Mouse (Mus musculus) fat pad, adult 2 months (tissue): ENCODE results near the gene Klhdc7a.

Experiments
- DNase-seq: peaks from one replicate; pipeline ENCODE4 v3.0.0-alpha.2; 2011; ENCODE audit warnings: low read depth, low spot score; ENCODE audit errors: extremely low read depth

The Klhdc7a gene

DNA sequence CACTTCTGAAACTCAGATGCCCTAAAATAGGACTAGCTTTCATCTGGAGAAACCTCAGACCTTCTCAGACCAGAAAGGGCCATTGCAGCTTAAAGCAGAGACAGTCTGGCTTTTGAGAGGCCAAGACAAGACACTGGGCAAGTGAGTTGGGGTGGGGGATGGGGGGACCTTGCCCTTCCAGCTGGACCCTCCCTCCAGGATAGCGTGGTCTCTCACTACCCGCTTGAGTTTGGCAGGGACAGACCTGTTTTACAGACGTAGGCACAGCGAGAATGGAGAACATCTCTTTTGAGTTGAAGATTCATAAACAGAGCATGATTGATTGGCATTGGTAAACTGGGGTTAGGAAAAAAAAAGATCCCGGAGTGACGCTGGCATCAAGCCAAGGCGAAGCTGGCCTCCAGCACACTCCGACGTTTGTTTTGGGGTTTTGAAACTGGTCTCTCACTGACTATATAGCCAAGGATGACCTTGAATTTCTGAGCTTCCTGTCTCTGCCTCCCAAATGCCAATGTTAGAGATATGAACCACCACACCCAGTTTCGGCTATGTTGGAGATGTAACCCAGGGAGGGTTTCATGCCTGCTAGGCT, 7.0 kb downstream of the Klhdc7a start:
- no peak for DNase-seq

DNA sequence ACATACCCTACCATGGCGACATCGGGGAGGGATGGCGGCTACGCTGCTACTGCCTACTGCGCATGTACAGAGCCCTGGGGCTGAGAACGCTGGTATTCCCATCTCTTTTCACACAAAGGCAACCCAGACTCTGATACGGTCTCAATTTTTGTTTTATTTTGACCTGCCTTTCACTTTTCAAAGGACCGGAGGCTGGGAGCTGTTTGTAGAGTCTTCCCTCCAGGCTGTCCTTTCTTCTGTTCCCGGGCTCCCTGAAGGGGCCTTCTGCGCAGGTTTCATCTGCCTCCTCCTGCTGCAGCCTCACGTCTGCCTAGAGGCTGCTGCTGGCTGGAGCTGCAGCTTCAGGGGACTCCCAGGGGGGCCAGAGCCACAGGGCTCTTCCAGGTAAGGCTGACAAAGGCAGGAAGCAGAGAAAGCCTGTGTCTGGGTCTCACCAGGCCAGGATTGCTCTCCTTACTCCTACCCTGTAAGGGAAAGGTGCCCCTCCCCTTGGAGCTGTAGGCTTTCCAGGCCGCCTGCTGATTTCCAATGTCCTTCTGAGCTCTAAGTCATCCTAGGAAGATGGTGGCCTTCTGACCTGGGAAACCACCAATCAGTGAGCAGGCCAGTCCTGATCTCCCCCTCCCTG, 7.6 kb downstream of the Klhdc7a start:
- no peak for DNase-seq

DNA sequence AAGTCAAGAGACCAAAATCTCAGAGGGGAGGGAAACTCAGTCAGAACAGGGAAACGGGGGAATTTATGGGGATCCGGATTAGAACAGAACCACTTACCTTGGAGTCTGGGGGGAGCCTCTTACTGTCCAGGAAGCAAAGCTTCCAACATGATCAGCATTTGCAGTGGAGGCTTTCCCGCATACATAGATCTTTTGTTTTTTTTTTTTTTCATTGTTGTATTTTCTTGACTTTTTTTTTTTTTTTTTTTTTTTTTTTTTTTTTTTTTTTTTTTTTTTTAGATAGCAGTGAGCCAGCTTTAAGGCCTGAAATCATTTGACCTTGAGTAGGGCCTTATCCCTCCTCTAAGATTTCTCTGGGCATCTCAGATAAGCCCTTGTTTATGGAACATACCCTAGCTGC, 8.6 kb downstream of the Klhdc7a start:
- DNase-seq = no peak

- DNase-seq = no peak
Observed at GRCm38 (mm10) chr4:139950876-139951485, 16.8 kb downstream of the Klhdc7a start.

GRCm38 (mm10) chr4:139950431-139950848, 17.4 kb downstream of the Klhdc7a start:
- DNase-seq = no peak

- no peak for DNase-seq
Observed at GRCm38 (mm10) chr4:139948591-139948990, 19.2 kb downstream of the Klhdc7a start.

DNA sequence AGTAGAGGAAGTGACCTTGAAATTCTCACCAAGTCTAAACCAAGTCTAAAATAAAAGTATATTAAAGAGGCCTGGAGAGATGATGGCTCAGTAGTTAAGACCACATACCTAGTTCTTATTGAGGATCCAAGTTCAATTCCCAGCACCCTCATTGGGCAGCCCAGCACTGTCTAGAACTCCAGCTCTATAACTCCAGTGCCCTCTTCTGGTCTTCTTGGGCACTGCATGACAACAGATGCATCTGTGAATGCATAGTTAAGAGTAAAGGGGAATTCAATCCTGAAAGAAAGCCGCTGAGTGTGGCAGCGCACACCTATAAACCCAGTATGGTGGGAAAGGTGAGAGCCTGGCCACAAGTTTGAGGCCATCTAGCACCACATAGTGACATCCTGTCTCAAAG, 20.5 kb downstream of the Klhdc7a start:
- DNase-seq = no peak

- no peak for DNase-seq
Observed at GRCm38 (mm10) chr4:139941831-139942230, 26.0 kb downstream of the Klhdc7a start.

DNA sequence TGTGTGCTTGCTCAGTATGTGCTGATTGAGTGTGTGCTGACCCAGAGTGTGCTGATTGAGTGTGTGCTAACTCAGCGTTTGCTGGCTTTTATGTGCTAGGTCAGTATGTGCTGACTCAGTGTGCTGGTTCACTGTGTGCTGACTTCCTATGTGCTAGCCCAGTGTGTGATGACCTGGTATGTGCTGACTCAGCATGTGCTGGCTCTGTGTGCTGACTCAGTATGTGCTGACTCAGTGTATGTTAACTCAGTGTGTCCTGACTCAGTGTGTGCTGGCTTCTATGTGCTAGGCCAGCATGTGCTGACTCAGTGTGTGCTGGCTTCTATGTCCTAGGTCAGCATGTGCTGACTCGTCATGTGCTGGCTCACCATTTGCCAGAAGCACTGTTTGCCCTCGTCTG, 32.3 kb downstream of the Klhdc7a start:
- DNase-seq = no peak

GRCm38 (mm10) chr4:139932970-139933801, 34.6 kb downstream of the Klhdc7a start:
- DNase-seq = no peak

DNA sequence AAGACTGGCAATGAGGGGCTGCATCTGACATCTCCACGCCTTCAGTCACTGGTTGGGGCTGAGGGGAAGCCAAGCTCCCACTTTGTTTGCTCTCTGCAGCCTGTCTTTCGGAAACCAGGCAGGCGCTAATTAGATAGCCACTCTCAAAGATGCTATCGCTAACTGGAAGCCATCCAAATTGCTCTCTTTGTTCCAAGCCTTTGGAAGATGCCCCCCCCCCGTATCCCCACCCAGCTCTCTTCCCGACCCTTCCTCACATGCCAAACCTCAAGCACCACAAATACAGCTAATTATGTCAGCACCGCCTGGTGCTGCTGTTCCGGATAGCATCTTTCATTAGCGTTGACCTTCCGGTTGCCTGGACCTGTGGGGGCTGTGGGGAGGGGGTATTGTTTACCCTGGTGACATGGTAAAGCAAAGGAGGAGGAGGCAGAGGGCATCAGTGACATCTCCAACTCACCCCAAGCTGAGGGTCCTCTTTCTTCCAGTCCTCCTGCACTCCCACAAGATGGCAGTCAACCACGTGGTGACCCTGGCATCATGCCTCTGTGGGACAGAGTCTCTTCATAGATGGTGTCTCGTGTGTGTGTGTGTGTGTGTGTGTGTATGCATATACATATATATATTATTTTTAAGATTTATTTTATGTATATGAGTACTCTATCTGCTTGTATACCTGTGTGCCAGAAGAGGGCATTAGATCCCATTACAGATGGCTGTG, 35.9 kb downstream of the Klhdc7a start:
- no peak for DNase-seq

DNA sequence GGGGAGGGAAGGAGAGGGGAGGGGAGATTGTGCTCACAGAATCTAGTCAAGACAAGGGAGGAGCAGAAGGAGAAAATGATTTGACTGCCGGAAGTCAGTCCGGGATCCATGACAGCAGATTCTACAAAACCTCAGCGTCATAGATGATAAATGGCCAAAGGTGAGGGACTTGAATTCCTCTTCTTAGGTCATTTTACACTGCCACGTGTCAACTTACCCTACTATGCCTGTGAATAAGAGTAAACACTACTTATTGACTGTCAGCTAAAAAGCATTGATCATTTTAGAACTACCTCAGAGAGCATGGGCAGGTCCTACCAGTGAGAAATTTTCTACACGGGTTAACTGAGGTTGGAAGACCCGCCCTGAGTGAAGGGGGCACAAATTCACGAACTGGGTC, 36.9 kb downstream of the Klhdc7a start:
- no peak for DNase-seq

DNA sequence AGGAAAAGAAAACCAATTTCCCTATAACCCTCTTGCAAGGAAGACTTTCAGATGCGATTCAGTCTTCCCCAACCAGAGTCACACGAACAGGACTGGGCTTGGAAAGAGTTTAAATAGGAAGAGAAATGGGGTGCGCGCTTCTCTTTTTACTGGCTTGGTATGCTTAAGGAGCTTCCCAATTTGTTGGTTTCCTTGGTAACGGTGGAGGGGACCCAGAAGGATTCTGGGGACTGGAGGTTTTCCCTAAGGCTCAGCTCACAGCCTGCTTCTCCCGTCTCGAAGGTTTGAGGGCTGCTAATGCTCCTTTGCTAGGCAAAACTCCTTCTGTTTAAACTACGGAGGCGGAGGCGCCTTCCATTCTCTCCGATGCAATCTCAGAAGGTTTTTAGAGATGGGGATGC, 41.7 kb downstream of the Klhdc7a start:
- no peak for DNase-seq

- DNase-seq = no peak
Observed at GRCm38 (mm10) chr4:139925275-139926160, 42.3 kb downstream of the Klhdc7a start.

- no peak for DNase-seq
Observed at GRCm38 (mm10) chr4:139916731-139917130, 51.1 kb downstream of the Klhdc7a start.
